Mouse (Mus musculus) embryonic fibroblast, embryonic 13.5 days (primary cell): ENCODE data around the gene Bhmt.

Source experiments
- CTCF ChIP-seq: IDR thresholded peaks from 2 replicates; pipeline ENCODE4 v1.5.1; 2011; ENCODE audit warnings: mild to moderate bottlenecking, control low read depth, low read length, moderate library complexity, borderline replicate concordance; ENCODE audit not compliant: insufficient read depth
- POLR2A ChIP-seq: IDR thresholded peaks from 2 replicates; pipeline ENCODE4 v1.6.1; 2011; ENCODE audit warnings: low read depth, mild to moderate bottlenecking, control low read depth, low read length, moderate library complexity

DNA sequence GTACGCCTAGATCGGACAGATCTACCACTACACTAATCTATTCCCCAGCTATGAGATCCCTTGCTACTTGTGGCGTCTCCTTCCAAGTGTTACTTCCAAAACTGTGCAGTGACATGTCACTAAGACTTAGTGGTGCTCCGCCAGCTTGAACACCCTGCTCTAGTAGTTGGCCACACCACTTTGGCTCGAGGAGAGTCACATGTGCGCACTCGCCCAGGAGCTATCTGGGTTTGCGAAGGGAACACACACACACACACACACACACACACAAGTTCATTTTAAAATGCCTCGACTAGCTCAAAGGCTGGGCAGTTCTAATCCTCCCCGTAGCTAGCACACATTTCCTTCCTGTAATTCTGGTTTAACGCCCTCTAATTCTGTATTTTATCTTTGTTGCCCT, 36.2 kb downstream of the Bhmt start:
- TF ChIP-seq CTCF = no peak
- TF ChIP-seq POLR2A = no peak
